Mouse (Mus musculus): ENCODE results near the gene Nmur1. TPM values are rescaled to one million over a fixed set of nuclear protein-coding genes. Genes with fewer than 3 reads are reported as not detected.

Gene Nmur1
- total and polyA plus RNA-seq, 3 experiments, result not detected

DNA sequence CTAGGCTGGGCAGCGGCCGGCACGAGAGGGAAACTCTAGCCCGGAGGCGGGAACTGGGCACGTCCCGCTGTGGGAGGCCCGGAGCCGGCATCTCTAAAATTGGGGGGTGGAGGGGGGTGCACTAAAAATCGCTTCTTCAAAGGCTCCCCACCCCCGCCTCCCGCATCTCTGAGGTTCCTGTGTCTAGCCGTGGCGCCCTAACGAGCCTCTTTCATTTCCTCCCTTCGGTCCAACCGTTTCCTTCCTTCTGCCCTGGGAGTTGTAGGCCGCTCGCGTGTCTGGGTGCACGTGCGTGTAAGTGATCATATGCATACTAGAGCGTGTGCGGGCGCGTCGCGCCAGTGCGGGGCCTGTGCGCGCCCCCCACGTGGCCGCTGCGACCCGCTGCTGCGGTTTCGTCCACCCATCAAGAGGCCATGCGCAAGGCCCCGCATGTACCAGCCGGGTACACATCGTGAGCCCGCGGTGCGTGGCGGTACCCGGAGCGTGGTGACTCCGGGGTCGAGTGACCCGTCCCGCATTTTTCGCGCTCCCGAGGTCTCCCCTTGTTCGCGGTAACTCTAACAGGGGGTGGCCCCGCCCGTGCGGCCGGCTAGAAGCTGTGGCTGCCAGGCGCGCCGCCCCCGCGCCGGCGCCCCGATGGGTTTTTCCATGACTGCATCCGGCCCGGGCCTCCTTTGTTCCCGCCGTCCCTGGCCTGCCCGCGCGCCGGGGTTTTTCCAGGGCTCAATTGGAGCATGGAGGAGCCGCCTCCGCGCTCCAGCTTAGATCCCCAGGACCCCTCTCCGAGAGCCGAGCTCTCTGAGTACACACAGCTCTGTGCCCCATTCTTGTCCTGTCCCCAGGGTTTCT lies 16.2 kb upstream of the Nmur1 start (continued):
- TF ChIP-seq JUND (IDR thresholded peaks at IDR 0.05; ENCODE audit: low read depth, low read length) (no peak), BHLHE40 (IDR thresholded peaks at IDR 0.05; ENCODE audit: borderline replicate concordance, low read depth, low read length) (peak; percentile 83), USF2 (IDR thresholded peaks at IDR 0.05; ENCODE audit: borderline replicate concordance in 1 of 2, insufficient read depth in 1 of 2, low read depth in 1 of 2, low read length in 2 of 2) (no peak), TCF12 (IDR thresholded peaks at IDR 0.05; ENCODE audit: low read depth, low read length) (peak; percentile 45)

DNA sequence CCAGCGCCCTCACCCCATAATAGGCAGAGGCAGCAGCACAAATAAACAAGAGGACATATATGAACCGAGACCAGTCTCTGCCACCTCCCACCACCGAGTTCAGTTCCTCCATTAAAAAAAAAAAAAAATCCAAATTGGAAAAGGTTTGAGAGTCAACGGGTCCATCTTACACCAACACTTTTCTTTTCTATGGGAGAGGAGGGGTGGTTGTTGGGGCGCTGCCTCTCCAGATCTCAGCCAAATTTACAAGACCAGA lies 15.6 kb upstream of the Nmur1 start:
- H3K9ac ChIP-seq (ENCODE audit: control insufficient read depth, low read depth, low read length, poor library complexity, severe bottlenecking), result peak overlapping the region; percentile 92
- DNase-seq (ENCODE audit: low read depth, low spot score), result no peak
- H3K9me3 ChIP-seq (replicated peaks; ENCODE audit: insufficient read depth, low read length), result no peaks in the 10 kb centered on the region
- peak; percentile 93 for TF ChIP-seq CHD1 (IDR thresholded peaks at IDR 0.05; ENCODE audit: low read depth, low read length)
- 0 out of 2 replicates have a peak, but pooled peaks have one; percentile 40 for TF ChIP-seq MXI1 (IDR thresholded peaks at IDR 0.05; ENCODE audit: low read depth, low read length)
- peak; percentile 38 for TF ChIP-seq SIN3A (IDR thresholded peaks at IDR 0.05; ENCODE audit: low read length)
- 0 out of 2 replicates have a peak, but pooled peaks have one; percentile 65 for TF ChIP-seq ZMIZ1 (IDR thresholded peaks at IDR 0.05; ENCODE audit: low read depth, low read length)
- peak; percentile 42; the same call in 1 of the 2 replicates for TF ChIP-seq ZNF384 (IDR thresholded peaks at IDR 0.05; ENCODE audit: low read depth, low read length)
- no peak for TF ChIP-seq POLR2AphosphoS5 (IDR thresholded peaks at IDR 0.05; ENCODE audit: borderline replicate concordance, low read depth, low read length)
- H3K4me1 ChIP-seq (ENCODE audit: control insufficient read depth in 1 of 2, insufficient read depth in 2 of 2, low read length in 2 of 2), result peaks cover 10 to 39% of the 10 kb centered on the region in 2 experiments
- H3K79me2 ChIP-seq (ENCODE audit: control insufficient read depth, insufficient read depth, low read length, poor library complexity), result peaks cover 11% of the 10 kb centered on the region; the same call in 1 of the 2 replicates
- H3K36me3 ChIP-seq (ENCODE audit: control insufficient read depth in 1 of 2, insufficient read depth in 2 of 2, low read length in 2 of 2), result peaks cover 0 to 29% of the 10 kb centered on the region in 2 experiments; a peak in 2 of 4 replicates
- no peaks in the 10 kb centered on the region for H3K27me3 ChIP-seq (ENCODE audit: control insufficient read depth in 1 of 2, insufficient read depth in 2 of 2, low read length in 2 of 2)
- peak overlapping the region; percentile 90 for H3K27ac ChIP-seq (ENCODE audit: control insufficient read depth, low read depth, low read length)
- peak overlapping the region; percentile 58 to 71 for H3K4me3 ChIP-seq (ENCODE audit: control insufficient read depth in 1 of 2, insufficient read depth in 1 of 2, low read depth in 2 of 2, low read length in 2 of 2)

DNA sequence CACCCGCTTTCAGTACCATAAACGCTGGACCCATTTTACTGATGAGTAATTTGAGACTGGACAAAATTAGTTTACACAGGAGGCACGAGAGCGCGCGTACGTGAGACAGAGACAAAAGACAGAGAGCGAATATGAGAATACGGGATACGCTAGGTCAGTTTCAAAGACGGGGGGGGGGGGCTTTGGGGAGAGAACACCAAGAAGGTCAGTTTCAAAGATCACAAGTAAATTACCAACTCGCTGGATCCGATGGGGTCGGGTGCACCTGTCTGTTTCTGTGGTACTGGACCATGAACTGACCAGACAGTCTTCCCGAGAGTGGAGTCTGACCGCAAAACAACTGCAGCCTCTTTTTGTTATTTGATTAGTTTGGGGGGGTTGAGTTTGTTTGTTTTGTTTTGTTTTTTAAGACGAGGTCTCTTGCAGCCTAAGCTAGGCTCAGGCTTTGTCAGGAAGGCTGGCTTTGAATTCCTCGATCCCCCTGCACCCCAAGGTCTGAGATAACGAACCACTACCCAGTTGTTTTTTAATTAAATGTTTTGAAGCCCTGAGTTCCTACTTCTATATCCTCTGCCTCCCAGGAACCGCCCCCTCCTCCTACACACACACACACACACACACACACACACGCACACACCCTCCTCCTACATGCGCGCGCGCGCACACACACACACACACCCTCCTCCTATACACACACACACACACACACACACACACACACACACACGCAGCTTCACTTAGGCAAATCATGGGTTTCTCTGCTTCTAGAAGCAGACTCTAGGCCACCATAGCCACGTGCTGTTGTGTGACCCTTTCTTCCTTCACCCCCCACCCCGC lies 15.1 kb upstream of the Nmur1 start:
- Histone ChIP-seq H3K9me3 (replicated peaks; ENCODE audit: insufficient read depth, low read length) (no peaks in the 10 kb centered on the region), H3K27me3 (ENCODE audit: control insufficient read depth in 1 of 2, insufficient read depth in 2 of 2, low read length in 2 of 2) (no peaks in the 10 kb centered on the region), H3K9ac (ENCODE audit: control insufficient read depth, low read depth, low read length, poor library complexity, severe bottlenecking) (peak overlapping the region; percentile 92), H3K79me2 (ENCODE audit: control insufficient read depth, insufficient read depth, low read length, poor library complexity) (peaks cover 11% of the 10 kb centered on the region; the same call in 1 of the 2 replicates), H3K4me1 (ENCODE audit: control insufficient read depth in 1 of 2, insufficient read depth in 2 of 2, low read length in 2 of 2) (peaks cover 10 to 44% of the 10 kb centered on the region in 2 experiments), H3K27ac (ENCODE audit: control insufficient read depth, low read depth, low read length) (peak overlapping the region; percentile 90), H3K36me3 (ENCODE audit: control insufficient read depth in 1 of 2, insufficient read depth in 2 of 2, low read length in 2 of 2) (peaks cover 0 to 33% of the 10 kb centered on the region in 2 experiments; a peak in 2 of 4 replicates), H3K4me3 (ENCODE audit: control insufficient read depth in 1 of 2, insufficient read depth in 1 of 2, low read depth in 2 of 2, low read length in 2 of 2) (peak overlapping the region; percentile 58 to 71)
- peak; percentile 91 for DNase-seq (ENCODE audit: low read depth, low spot score)
- peak; percentile 50 to 69; a peak in 3 of 4 replicates for TF ChIP-seq EP300 (IDR thresholded peaks at IDR 0.05; ENCODE audit: low read depth in 1 of 2, low read length in 2 of 2)
- no peak for TF ChIP-seq UBTF (IDR thresholded peaks at IDR 0.05; ENCODE audit: borderline replicate concordance, insufficient read depth, low read depth, low read length)
- no peak for TF ChIP-seq CTCF (IDR thresholded peaks at IDR 0.05 in 2 of 3, conservative IDR thresholded peaks at IDR 0.05 in 1 of 3; ENCODE audit: control insufficient read depth in 1 of 3, insufficient read depth in 1 of 3, low read depth in 2 of 3, low read length in 3 of 3, poor library complexity in 1 of 3, severe bottlenecking in 1 of 3)
- peak; percentile 46; the same call in 1 of the 2 replicates for TF ChIP-seq BHLHE40 (IDR thresholded peaks at IDR 0.05; ENCODE audit: borderline replicate concordance, low read depth, low read length)
- peak; percentile 63 for TF ChIP-seq NELFE (IDR thresholded peaks at IDR 0.05; ENCODE audit: low read depth, low read length)
- peak; percentile 85 for TF ChIP-seq SIN3A (IDR thresholded peaks at IDR 0.05; ENCODE audit: low read length)
- peak; percentile 91 for TF ChIP-seq MYC (IDR thresholded peaks at IDR 0.05; ENCODE audit: low read depth, low read length)
- TF ChIP-seq TBP (IDR thresholded peaks at IDR 0.05; ENCODE audit: low read depth, low read length), result peak; percentile 79
- no peak; the same call in 1 of the 2 replicates for TF ChIP-seq KAT2A (conservative IDR thresholded peaks at IDR 0.05; ENCODE audit: low read depth, low read length)
- TF ChIP-seq HCFC1 (IDR thresholded peaks at IDR 0.05; ENCODE audit: low read depth, low read length), result peak; percentile 56; the same call in 1 of the 2 replicates
- no peak for TF ChIP-seq GABPA (IDR thresholded peaks at IDR 0.05; ENCODE audit: low read depth, low read length)
- peak; percentile 58 for TF ChIP-seq E2F4 (IDR thresholded peaks at IDR 0.05; ENCODE audit: borderline replicate concordance, low read depth, low read length)
- 0 out of 2 replicates have a peak, but pooled peaks have one; percentile 38 for TF ChIP-seq ELF1 (IDR thresholded peaks at IDR 0.05; ENCODE audit: low read depth, low read length)
- TF ChIP-seq USF2 (IDR thresholded peaks at IDR 0.05; ENCODE audit: borderline replicate concordance in 1 of 2, insufficient read depth in 1 of 2, low read depth in 1 of 2, low read length in 2 of 2), result no peak
- TF ChIP-seq GATA1 (IDR thresholded peaks at IDR 0.05; ENCODE audit: low read depth, low read length), result peak; percentile 64
- no peak for TF ChIP-seq CHD1 (IDR thresholded peaks at IDR 0.05; ENCODE audit: low read depth, low read length)
- TF ChIP-seq MYB (IDR thresholded peaks at IDR 0.05; ENCODE audit: low read depth, low read length), result no peak
- TF ChIP-seq TCF12 (IDR thresholded peaks at IDR 0.05; ENCODE audit: low read depth, low read length), result peak; percentile 42
